Mouse (Mus musculus) heart, postnatal 25 days (tissue): ENCODE measurements at regions not wholly inside any gene's neighbourhood (a gene's known extent, or its start where the extent isn't known, plus 50 kb on each side); places are given as distances from the start of the nearest gene placed in this dataset.

Experiments used
- DNase-seq: peaks from one replicate; pipeline ENCODE4 v3.0.0; 2022; ENCODE audit warnings: low spot score
- intact Hi-C: fragments of 180-260 bp; cut with DNase I; formaldehyde crosslinking; loops from one replicate; pipeline ENCODE4 v1.15.1; 2025

GRCm38 (mm10) chr15:30029257-30029899, 143.0 kb upstream of the Ctnnd2 start:
- DNase-seq, result no peak
- intact Hi-C loops, result loop anchor here (10.0 kb wide), 1 partner anchor 1235 kb away; no protein-coding TSS in a partner anchor

GRCm38 (mm10) chr15:30035367-30035766, 137.0 kb upstream of the Ctnnd2 start:
- intact Hi-C loops, result no loop called here
- DNase-seq, result no peak

GRCm38 (mm10) chr15:30050851-30051250, 121.5 kb upstream of the Ctnnd2 start:
- intact Hi-C loops, result no loop called here
- DNase-seq, result no peak

- no peak for DNase-seq
- intact Hi-C loops, result no loop called here
Measured at GRCm38 (mm10) chr15:30059808-30060207, 112.6 kb upstream of the Ctnnd2 start.

GRCm38 (mm10) chr15:30060505-30061342, 111.7 kb upstream of the Ctnnd2 start:
- no peak for DNase-seq
- intact Hi-C loops, result no loop called here

- intact Hi-C loops, result no loop called here
- no peak for DNase-seq
Measured at GRCm38 (mm10) chr15:30071668-30072067, 100.7 kb upstream of the Ctnnd2 start.

- intact Hi-C loops, result no loop called here
- DNase-seq, result no peak
Measured at GRCm38 (mm10) chr15:30072301-30072700, 100.1 kb upstream of the Ctnnd2 start.

GRCm38 (mm10) chr15:30087120-30087519, 85.3 kb upstream of the Ctnnd2 start:
- no peak for DNase-seq
- intact Hi-C loops, result no loop called here

- intact Hi-C loops, result no loop called here
- DNase-seq, result no peak
Measured at GRCm38 (mm10) chr15:30122061-30122460, 50.3 kb upstream of the Ctnnd2 start.
